Mouse (Mus musculus) skeletal muscle tissue, adult 2 months (tissue): ENCODE results near the gene Havcr2.
"Not testable (repeated sequence)": the region's sequence is repeated elsewhere in the genome, so short reads cannot be mapped to it uniquely, and the experiment has no call there.

ENCODE experiments used
- DNase-seq: peaks from one replicate; pipeline ENCODE4 v3.0.0-alpha.2; 2012; ENCODE audit warnings: low read depth, low spot score

Havcr2 gene

DNA sequence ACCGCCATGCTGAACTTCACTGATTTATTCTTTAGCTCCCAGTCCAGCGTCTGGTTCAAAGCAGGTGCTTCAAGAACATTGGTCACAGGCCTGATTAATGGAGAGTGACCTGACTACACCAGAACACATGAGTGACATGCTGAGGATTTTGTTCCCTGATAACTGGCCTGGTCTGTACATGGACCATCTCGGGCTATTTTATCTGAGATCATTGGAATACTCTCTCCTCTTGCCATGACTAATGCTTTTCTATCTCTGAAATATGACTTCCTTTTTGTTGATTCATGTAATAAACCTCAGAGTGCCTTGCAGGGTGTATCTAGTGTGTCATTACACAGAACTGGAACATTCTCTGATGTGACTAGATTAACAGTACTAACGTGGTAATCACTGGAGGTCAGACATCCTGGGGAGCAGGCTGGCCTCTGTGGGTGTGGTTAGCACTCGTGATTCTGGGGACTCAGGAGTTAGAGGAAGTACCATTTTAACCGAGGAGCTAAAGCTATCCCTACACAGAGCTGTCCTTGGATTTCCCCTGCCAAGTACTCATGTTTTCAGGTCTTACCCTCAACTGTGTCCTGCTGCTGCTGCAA, at the start of gene Havcr2:
Gene Havcr2, plus strand, starts transcription at position 483 of the 593 bp plus-strand sequence.
- no peak for DNase-seq

DNA sequence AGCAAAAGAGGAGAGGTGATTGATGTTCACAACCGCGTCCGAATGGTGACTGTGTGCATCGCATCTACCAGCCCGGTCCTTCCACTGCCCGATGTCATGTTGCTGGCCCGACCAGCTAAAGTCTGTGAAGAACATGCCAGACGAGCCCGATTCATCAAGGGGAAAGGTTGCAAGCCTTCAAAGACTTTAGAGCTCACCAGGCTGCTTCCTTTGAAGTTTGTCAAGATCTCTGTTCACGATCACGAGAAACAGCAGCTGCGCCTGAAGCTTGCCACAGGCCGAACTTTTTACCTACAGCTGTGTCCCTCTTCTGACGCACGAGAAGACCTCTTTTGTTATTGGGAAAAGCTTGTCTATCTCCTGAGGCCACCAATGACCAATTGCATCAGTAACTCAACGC, 49.7 kb upstream of the Havcr2 start:
- DNase-seq = no peak

DNA sequence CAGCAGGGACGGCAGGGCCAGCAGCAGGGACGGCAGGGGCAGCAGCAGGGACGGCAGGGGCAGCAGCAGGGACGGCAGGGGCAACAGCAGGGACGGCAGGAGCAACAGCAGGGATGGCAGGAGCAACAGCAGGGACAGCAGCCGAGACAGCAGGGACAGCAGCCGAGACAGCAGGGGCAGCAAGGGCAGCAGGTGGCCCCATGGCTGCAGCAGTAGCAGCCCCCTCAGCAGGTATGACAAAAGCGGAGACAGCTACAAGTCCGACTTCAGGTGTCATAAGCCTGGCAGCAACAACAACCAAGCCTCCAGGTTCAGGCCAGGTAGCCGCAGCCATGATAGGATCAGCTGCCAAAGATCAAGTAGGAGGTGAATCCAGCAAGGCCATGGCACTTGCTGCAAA, 48.0 kb upstream of the Havcr2 start:
- DNase-seq = no peak

DNA sequence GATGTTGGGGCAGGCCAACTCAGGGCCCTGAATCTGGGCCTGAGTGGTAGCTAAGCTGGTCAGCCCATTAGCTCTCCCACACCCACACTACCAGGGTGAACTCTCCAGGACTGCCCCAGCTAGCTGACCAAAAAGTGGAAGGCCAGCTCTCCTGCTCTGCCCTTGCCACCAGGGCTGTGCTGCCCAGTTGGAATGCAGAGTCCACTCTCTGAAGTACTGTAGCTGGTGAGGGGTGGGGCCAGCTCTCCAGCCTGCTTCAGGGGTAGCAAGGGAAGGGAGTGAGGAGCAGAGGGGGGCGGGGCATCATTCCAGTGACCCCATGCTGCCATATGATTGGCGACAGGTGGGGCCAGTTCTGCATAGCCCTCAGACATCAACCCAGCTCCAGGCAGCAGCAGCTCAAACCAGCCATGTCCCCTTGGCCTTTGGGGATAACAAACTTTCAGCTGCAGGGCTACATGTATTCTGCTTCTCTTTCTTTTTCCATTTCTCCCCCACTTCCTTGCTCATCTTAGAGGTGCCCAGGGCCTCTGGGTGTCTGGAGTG, 44.6 kb upstream of the Havcr2 start:
- no peak for DNase-seq

DNA sequence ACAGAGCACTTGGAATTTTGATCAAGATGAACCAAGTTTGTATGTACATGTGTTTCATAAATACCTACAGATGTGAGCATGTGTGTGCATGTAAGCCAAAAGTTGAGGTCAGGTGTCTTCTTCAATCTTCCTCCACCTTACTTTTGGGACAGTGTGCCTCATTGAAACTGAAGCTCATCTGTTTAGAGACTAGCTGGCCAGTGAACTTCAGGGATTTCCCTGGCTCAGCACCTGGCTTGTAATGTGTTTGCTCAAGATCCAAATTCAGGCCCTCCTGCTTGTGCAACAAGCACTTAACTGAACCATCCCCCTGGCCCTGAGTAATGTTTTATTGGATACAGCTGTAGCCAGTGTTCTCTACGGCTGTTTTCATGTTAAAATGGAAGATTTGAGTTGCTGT, 36.3 kb upstream of the Havcr2 start:
- DNase-seq = peak; percentile 16

DNA sequence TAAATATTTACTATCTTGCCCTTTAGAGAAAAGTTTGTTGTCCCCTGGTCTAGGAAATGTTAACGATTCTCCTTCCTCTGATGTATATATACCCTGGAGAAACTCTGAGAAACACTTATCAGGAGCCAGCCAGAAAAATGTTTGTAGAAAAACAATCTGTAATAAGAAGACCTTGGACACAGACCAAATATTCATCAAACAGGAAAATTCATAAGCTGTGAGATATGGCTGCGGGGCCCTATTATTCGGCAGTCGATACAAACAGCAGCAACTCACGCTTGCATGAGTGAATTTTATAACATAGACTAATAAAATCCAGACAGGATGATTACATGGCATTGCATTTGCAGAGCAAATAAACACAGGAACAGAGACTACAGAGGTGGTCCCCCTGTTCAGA, 35.9 kb upstream of the Havcr2 start:
- no peak for DNase-seq

DNA sequence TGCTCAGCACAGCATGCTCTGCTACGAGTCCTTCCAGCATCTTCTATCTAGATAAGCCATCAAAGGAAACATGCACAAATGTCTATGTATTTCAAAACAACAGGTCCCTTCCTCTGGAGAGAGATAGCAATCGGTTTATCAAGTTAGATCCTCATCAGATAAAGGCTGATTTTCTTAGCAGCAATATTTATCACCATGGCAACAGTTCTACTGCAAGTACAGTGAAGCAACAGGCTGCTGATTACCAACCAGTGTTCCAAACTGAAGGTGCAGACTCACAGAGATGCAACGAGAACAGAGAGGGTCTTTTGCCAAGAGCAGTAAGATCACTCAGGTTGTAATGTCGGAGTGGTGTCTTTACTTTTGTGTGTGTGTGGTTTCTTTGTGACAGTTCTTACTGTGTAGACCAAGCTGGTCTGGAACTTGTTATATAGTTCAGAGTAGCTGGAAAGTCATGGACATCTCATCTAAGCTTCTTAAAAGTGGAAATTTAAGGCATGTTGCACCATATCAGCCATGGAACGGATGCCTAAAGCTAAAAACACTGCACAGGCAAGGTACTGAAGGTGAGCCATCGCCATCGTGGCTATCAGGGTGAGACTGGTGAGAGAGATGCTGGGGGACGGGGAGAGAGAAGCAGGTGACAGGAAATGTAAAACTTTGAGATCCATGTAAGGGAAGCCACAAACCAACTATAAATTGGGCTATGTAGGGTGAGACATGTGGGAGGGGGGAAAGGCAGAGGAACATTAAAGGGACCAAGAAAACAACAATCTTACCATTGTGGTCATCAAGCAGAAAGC, 33.4 kb upstream of the Havcr2 start:
- DNase-seq = no peak

DNA sequence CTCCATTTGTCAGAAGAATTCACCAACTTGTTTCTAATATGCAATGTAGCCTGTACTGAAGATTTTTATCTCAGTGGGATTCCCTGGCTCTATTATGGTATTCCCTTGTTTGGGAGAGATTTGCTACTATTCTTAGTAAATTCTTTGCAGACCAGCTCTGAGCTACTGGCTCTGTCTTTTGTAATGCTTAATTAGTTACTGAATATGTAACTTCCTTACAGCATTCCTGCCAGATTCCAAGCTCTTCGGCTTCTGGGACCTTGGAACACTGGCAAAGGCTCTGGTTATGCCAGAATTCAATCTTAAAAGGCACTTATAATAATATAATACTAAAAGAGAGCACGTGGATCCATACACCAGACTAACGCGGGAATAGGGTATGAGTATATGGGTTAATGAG, 26.6 kb upstream of the Havcr2 start:
- DNase-seq = not testable (repeated sequence)

DNA sequence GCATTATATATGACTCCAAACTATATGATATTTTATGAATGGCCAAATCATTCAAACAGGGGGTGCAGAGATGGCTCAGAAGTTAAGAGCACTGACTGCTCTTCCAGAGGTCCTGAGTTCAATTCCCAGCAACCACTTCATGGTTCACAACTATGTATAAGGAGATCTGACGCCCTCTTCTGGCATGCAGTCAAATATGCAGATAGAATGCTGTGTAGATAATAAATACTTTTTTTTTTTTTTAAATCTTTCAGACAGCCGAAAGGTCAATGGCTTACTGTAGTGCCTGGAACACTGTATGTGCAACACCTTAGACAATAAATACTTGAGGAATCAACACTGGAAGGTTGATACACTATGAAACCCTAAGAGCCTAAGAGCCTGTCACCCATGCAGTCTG, 24.6 kb upstream of the Havcr2 start:
- DNase-seq = no peak

DNA sequence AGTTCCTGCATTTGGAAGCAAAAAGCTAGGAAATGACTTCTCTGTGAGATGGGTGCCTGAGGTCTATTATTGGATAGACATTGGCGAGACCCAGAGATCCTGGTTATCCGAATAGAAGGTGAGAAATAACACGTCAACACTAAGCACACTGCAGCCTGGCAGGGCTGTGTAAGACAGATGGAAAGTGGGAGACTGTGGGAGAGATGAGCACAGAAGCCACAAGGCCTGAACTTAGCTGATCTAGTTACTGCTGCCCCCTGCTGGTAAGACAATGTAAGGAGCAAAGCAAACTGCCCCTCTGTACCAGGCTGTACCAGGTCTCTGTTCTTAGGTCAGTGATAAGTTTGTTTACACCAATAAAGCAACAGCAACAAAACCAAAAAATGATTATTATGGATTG, 23.6 kb upstream of the Havcr2 start:
- peak; percentile 52 for DNase-seq

DNA sequence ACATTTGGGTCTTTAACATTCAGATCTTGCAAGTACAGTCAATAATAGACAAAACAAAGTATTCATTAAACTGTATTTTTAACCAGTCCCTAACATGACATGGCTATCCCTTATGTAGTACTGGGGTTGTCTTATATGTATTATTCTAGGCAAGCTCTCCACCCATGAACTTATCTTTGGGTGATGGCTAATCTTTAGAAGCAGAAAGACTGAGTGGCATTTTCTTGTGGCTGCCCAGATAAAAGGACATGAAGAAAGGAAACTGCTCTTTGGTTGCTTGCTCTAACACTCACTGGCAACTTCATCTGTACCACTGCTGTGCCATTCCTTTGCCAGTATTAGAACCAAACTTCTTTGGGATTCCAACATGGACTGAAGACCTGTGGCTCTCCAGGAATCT, 19.4 kb upstream of the Havcr2 start:
- no peak for DNase-seq

DNA sequence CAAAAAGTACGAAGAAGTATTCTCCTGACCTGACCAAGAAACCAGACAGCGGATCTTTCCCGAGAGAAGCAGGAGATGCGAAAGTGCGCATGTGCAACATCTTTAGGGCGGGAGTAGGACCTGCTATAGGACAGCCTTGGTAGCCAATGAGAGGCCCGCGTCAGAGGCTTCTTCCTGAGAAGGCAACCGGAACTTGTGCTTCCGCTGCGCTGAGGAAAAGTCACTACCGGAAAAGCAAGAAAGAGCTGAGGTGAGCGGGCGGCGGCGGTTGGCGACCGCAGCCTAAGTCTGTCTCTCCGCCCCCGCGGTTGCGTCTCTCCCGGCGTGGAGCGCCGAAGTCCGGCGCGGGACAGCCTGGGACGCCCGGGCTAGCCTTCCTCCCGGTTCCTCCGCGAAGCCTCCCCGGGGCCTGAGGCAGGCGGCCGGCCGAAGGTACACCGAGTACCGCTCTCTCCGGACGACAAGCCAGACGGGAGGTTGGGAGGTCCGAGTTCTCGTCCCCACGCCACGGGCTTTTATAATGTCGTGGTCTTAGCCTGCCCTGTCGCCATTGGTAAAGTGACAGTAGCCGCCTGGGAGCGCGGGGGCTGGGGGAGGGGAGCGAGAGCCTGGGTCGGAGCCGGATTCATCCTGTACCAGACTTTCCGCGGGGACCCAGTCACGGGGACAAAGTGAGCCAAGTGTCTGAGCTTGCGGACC, 17.8 kb upstream of the Havcr2 start, which contains the start of gene Med7:
Gene Med7, plus strand, starts transcription at position 166 of the 699 bp plus-strand sequence.
- peak; percentile 98 for DNase-seq

DNA sequence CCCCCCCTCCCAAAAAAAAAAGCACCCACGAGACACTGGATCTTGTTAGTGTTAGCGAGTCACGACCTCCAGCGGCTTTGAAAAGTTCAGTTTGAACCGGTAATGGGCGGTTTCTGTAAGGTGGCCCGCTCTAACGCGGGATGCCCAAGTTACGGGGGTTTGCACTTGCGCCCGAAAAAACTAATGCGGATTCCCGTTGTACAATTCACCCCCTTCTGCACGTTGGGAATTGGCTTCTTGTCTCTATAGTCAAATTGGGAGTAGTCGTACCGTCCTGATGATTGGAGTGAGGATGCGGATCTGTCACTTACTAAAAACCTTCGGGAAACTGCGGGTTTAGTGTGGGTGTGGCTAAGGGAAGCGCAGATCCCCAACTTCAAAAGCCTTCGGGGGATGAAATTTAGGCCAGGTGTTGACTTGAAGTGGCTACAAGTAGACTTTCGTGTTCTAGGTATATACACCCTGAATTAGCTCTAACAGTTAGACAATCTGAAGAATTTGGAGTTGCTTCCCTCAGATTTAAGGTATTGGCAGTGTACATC, 17.2 kb upstream of the Havcr2 start:
- no peak for DNase-seq

DNA sequence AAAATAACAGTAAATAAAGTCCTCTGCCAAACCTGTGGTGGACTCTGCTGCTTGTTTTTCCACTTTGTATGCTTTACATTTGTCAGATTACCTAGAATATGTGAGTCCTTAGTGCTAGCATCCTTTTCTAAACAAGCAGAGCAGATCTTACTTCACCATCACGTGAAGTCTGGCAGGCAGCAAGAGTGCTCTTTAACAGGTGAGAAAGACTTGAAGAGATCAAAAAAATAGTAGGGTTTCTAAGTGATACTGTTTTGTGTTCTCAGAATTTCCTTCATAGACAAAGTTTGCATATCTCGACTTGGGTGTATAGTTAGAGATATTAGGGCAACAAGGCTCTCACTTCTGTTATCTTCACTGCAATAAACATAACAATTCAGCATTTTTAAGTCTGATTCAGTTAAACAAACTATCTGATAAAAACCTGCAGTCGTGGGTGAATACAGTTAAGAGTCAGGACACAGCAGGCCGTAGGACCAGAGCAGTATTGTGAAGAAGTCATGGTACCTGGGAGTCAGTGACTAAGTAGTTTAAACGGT, 15.7 kb upstream of the Havcr2 start:
- DNase-seq = no peak

DNA sequence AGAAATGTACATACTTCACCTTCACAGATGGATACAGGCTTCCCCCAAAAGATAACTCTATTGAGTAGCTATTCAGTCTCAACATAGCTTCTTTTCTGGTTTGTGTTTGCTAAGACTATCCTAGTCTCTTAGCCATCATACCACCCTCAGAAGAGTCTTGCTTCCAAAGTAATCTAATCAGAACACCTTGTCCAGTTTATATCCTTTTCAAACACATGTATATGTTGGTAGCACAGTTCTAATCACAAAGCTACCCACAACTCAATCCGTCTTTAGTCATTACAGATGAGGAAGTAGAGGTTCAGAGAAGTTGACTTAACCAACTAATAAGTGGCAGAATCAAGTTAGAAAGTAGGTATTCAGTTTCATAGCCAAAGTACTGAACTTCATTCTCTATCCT, 13.0 kb upstream of the Havcr2 start:
- DNase-seq = no peak

DNA sequence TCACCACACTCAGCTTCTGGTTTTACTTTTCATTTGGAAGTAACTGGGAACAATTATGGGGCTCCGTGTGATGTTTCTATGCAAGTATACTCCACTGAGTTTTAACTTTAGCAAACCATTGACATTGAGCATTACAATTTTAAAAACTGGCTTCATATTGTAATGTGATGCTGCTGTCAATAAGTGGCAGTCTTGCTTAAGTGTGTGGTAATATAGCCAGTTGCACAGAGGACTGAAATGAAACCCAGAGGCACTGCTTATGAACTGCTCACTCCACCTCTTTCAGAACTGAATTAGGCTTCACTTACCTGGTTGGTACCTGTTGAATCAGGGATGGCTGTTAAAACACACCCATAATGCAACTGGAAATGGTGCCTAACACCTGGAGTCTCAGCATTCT, 11.6 kb upstream of the Havcr2 start:
- no peak for DNase-seq

DNA sequence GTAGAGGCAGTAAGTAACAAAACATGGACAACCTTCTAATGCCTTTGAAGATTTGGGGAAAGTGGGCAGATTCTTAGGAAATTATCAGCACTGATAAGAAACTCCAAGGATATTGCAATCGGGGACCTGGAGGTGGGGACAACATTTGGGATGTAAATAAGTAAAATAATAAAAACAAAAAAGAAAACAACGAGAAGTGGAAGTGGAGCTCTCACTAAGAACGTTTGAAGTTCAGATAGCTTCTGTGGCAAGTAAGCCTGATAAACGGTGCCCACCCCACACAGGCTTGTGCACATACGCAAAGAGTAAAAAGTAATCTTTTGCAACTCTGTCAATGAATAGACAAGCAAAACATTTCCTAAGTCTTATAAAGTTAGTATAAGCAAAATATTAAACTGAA, 10.8 kb upstream of the Havcr2 start:
- no peak for DNase-seq

DNA sequence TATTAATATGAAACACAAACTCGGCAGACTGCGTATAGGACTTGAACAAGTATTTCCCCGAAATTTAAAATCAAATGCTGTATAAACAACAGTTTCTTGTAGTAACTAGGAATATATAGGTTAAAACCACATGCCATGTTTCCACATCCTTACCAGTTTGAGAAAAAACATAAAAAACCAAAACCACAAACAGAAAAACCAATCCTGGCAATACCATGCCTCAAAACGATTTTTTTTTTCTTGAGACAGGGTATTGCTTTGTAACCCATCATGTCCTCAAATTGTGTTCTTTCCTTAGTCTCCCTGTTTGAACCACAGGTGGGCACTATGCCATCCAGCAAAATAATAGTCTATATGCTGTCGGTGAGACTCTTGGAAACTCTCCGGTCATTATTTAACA, 8.6 kb upstream of the Havcr2 start:
- DNase-seq = no peak

DNA sequence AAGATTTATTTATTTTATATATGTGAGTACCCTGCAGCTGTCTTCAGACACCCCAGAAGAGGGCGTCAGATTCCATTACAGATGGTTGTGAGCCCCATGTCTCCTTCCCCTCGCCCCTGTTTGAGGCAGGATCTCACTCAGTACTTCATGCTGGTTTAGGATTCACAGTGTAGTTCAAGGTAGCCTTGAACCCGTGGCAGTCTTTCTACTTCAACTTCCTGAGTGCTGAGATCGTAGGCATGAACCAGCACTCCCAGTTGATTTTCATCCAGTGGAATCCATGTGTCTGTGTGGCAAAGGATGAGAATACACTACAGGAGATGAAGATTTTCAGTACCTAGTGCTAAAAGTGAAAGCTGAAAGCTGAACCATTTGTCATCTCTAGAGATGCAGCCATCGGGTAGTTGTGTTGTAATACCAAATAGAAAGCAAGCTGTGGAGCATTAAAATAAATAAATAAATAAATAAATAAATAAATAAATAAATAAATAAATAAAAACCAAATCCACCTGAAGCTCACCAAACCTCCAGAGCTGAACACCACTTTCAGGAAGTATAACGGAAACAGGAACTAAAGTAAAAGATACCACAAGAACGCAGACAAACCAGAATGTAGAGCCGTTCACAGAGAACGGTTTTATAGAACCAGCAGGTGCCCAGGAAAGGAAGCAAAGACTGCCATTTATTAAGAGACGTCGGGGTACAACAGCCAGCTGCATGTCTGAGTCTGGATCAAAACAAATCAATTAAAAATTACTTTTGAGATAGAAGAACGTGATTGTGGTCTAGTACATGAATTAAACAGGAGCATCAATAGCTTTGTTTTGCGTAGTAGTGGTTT, 6.9 kb upstream of the Havcr2 start:
- DNase-seq = no peak

DNA sequence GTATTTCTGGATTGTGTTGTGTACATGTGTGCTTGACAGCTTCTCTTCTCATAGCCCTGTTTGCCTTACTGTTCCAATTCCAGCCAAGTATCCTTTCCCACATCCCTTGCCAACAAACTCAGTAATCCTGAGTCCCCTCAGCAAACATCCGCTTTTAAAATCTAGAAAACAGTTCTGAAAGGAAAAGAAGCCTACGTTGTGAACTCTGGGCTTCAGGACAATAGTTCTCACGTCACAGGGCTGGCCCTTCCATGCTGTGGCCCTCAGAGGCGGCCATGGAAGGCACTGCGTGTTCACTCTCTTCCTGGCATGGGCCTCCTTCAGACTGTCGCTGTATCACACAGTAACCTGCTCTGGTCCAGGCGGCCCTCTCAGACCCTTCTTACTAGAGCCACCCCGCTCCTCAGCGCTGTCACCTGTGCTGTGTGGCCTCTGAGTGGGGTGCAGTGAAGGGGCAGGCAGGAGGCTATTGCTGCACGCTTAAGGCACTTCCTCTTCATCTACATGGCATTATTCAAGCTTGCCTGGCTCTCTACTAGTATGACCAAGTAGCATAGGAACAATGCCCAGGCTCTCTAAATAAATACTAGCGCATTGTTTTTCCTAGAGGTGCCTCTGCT, 5.2 kb upstream of the Havcr2 start:
- no peak for DNase-seq

DNA sequence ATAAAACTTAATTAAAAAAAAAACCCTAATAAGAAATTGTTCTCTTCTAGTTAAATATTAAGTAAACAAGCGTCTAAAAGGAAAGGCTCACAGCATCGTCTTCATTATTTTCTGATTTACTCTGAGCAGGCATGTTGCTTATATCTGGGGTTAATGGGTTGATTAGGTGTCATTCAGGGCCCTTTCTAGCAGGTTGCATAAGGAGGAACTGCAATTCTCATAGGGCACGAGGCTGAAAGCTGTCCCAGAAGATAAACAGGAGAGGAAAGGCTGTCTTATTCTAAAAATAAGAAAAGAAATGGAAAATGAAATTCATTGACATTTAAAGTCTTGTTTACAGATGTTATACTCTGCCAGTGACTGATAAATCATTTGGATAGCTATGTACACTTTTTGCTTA, 5.2 kb downstream of the Havcr2 start:
- DNase-seq = no peak
